Comparison of ENCODE assay signal across 10 mouse cellular contexts in genomic region chr11:116603339-116603738, GRCm38 (mm10). TPM values are rescaled to one million over a fixed set of nuclear protein-coding genes. Genes with fewer than 3 reads are reported as not detected.
A peak's percentile ranks its signal among the peaks of the same experiment; 100 is the strongest.
DNase-seq lines count a peak whose midpoint lies in the region; TF ChIP-seq lines count a peak whose summit lies in the region.
"Had no signal": no experiment of that assay in that cellular context is flagged by ENCODE, and none has a peak within 500 bp of the region (broad histone marks: within the 10 kb centered on the region; RNA-seq: fewer than 3 reads in every experiment).

No protein-coding gene starts in this region.

- no peaks in the 10 kb centered on the region for H3K4me1 ChIP-seq in cortical plate, adult 2 months (ENCODE audit: control insufficient read depth, insufficient read depth, low read length)
- H3K4me1 ChIP-seq in midbrain, embryonic 10.5 days, result no peaks in the 10 kb centered on the region
- H3K4me1 ChIP-seq: heart, embryonic 15.5 days had no signal

- no peaks in the 10 kb centered on the region for H3K27me3 ChIP-seq in midbrain, embryonic 10.5 days (ENCODE audit: low read depth, poor library complexity, severe bottlenecking)
- H3K27me3 ChIP-seq: heart, embryonic 15.5 days; liver, embryonic 15.5 days had no signal

- TF ChIP-seq CTCF in layer of hippocampus, adult 2 months (conservative IDR thresholded peaks at IDR 0.05), result peak; percentile 65
- 0 out of 2 replicates have a peak, but pooled peaks have one; percentile 19 for TF ChIP-seq CTCF in cortical plate, adult 2 months (IDR thresholded peaks at IDR 0.05; ENCODE audit: extremely low read depth, insufficient read depth, low read length)

- WGBS in midbrain, embryonic 10.5 days, result 89% methylated on average over 10 of the region's 10 CpGs

- DNase-seq in adrenal gland, postnatal 10 days, result peak; percentile 54
- no peak for DNase-seq in adrenal gland, adult 8-10 months
- DNase-seq in layer of hippocampus, adult 2 months (ENCODE audit: low spot score in 2 of 2), result no peak
- DNase-seq in layer of hippocampus, postnatal 36 days, result no peak
- peak; percentile 54 for DNase-seq in naive thymus-derived CD4-positive, alpha-beta T cell, adult 2 months (ENCODE audit: low read depth)
- no peak for DNase-seq in midbrain, embryonic 10.5 days (ENCODE audit: low spot score)
- no peak for DNase-seq in frontal cortex, postnatal 10 days (ENCODE audit: low spot score in 2 of 2)

- H3K36me3 ChIP-seq in midbrain, embryonic 10.5 days, result no peaks in the 10 kb centered on the region

- no peaks in the 10 kb centered on the region for H3K9me3 ChIP-seq in midbrain, embryonic 10.5 days (replicated peaks)
- H3K9me3 ChIP-seq: heart, embryonic 15.5 days; liver, embryonic 15.5 days had no signal

- H3K4me3 ChIP-seq in layer of hippocampus, adult 2 months, result no peak overlapping the region
- no peak overlapping the region for H3K4me3 ChIP-seq in cortical plate, adult 2 months (ENCODE audit: insufficient read depth, low read length)
- H3K4me3 ChIP-seq in midbrain, embryonic 10.5 days, result no peak overlapping the region
- H3K4me3 ChIP-seq: heart, embryonic 15.5 days; liver, embryonic 15.5 days had no signal

- no peak for TF ChIP-seq POLR2A in cortical plate, adult 2 months (IDR thresholded peaks at IDR 0.05; ENCODE audit: extremely low read depth, insufficient read depth, low read length)

- H3K27ac ChIP-seq in layer of hippocampus, adult 2 months, result no peak overlapping the region
- H3K27ac ChIP-seq in cortical plate, adult 2 months (ENCODE audit: insufficient read depth, low read length), result no peak overlapping the region
- no peak overlapping the region for H3K27ac ChIP-seq in midbrain, embryonic 10.5 days (replicated peaks)
- H3K27ac ChIP-seq: heart, embryonic 15.5 days; liver, embryonic 15.5 days had no signal

RNA-seq across cellular contexts. Expression of gene Aanat, which starts 17.1 kb away (rescaled TPM):
- total RNA-seq in adrenal gland, postnatal 10 days (2021), result not detected
- total RNA-seq in adrenal gland, adult 8-10 months (2022), result not detected
- 1 to 10 TPM in 1 of 2 experiments, under 1 TPM in 1; 0.27 to 1.2 TPM for total RNA-seq in layer of hippocampus, adult 2 months (2021)
- under 1 TPM; 0.33 to 0.77 TPM for total RNA-seq in layer of hippocampus, postnatal 36 days (2021)
- polyA plus RNA-seq in cortical plate, adult 2 months (2012; rRNA removed), result 1.5 and 2.3 TPM in 2 replicates
- not detected in 2 replicates for polyA plus RNA-seq in midbrain, embryonic 10.5 days (2016; fragmentation: Nextera tagmentation; extraction: Ambion mirVana)
- polyA plus RNA-seq: heart, embryonic 15.5 days; liver, embryonic 15.5 days had no signal

RNA-seq across cellular contexts. Expression of gene Ube2o, which starts 22.1 kb away (rescaled TPM):
- 10 to 100 TPM; 20.8 to 29.8 TPM for total RNA-seq in adrenal gland, postnatal 10 days (2021)
- total RNA-seq in adrenal gland, adult 8-10 months (2022), result 10 to 100 TPM; 26.5 to 38.4 (median 33.9) TPM
- total RNA-seq in layer of hippocampus, adult 2 months (2021), result 100 to 1,000 TPM in 1 of 2 experiments, 10 to 100 TPM in 1; 93.7 to 101 TPM
- 10 to 100 TPM; 91.3 to 98.8 TPM for total RNA-seq in layer of hippocampus, postnatal 36 days (2021)
- polyA plus RNA-seq in cortical plate, adult 2 months (2012; rRNA removed), result 88.6 and 90.1 TPM in 2 replicates
- polyA plus RNA-seq in midbrain, embryonic 10.5 days (2016; fragmentation: Nextera tagmentation; extraction: Ambion mirVana), result 8.3 and 8.7 TPM in 2 replicates

RNA-seq across cellular contexts. Expression of gene Rhbdf2, which starts 23.5 kb away (rescaled TPM):
- 10 to 100 TPM; 11.1 to 14.4 TPM for total RNA-seq in adrenal gland, postnatal 10 days (2021)
- total RNA-seq in adrenal gland, adult 8-10 months (2022), result 10 to 100 TPM; 13.3 to 20.5 (median 15.0) TPM
- total RNA-seq in layer of hippocampus, adult 2 months (2021), result 1 to 10 TPM; 1.4 to 1.6 TPM
- 1 to 10 TPM in 1 of 2 experiments, under 1 TPM in 1; 0.90 to 1.4 TPM for total RNA-seq in layer of hippocampus, postnatal 36 days (2021)
- polyA plus RNA-seq in cortical plate, adult 2 months (2012; rRNA removed), result 1.8 and 2.1 TPM in 2 replicates
- polyA plus RNA-seq in midbrain, embryonic 10.5 days (2016; fragmentation: Nextera tagmentation; extraction: Ambion mirVana), result 2.5 and 3.3 TPM in 2 replicates

RNA-seq across cellular contexts. Expression of gene Prcd, which starts 50.0 kb away (rescaled TPM):
- total RNA-seq in adrenal gland, postnatal 10 days (2021), result 1 to 10 TPM; 4.1 to 6.0 TPM
- total RNA-seq in adrenal gland, adult 8-10 months (2022), result 10 to 100 TPM; 16.6 to 27.2 (median 22.8) TPM
- 1 to 10 TPM; 5.6 to 5.7 TPM for total RNA-seq in layer of hippocampus, adult 2 months (2021)
- total RNA-seq in layer of hippocampus, postnatal 36 days (2021), result 1 to 10 TPM; 5.0 to 5.2 TPM
- 8.2 and 8.4 TPM in 2 replicates for polyA plus RNA-seq in cortical plate, adult 2 months (2012; rRNA removed)
- polyA plus RNA-seq in midbrain, embryonic 10.5 days (2016; fragmentation: Nextera tagmentation; extraction: Ambion mirVana), result 0.65 and 0.77 TPM in 2 replicates

RNA-seq across cellular contexts. Expression of gene Cygb, which starts 50.8 kb away (rescaled TPM):
- total RNA-seq in adrenal gland, postnatal 10 days (2021), result 10 to 100 TPM; 40.8 to 44.7 TPM
- 10 to 100 TPM; 33.4 to 64.8 (median 48.2) TPM for total RNA-seq in adrenal gland, adult 8-10 months (2022)
- 10 to 100 TPM; 71.9 to 73.5 TPM for total RNA-seq in layer of hippocampus, adult 2 months (2021)
- total RNA-seq in layer of hippocampus, postnatal 36 days (2021), result 10 to 100 TPM; 72.2 to 74.8 TPM
- 49.6 and 49.8 TPM in 2 replicates for polyA plus RNA-seq in cortical plate, adult 2 months (2012; rRNA removed)
- polyA plus RNA-seq in midbrain, embryonic 10.5 days (2016; fragmentation: Nextera tagmentation; extraction: Ambion mirVana), result 2.5 and 2.8 TPM in 2 replicates

Comparison
In these comparisons a context has a peak if more than half of its experiments do, and no peak if none do; other contexts are left out.
1. DNase-seq: peak in adrenal gland, postnatal 10 days (single experiment) and naive thymus-derived CD4-positive, alpha-beta T cell, adult 2 months (single experiment); none in adrenal gland, adult 8-10 months (single experiment), layer of hippocampus, adult 2 months (0 of 2), layer of hippocampus, postnatal 36 days (0 of 2), midbrain, embryonic 10.5 days (single experiment) and frontal cortex, postnatal 10 days (0 of 2).
2. RNA of gene Rhbdf2, which starts 23.5 kb away (total RNA-seq): 13.3 to 20.5 TPM in adrenal gland, adult 8-10 months and 11.1 to 14.4 TPM in adrenal gland, postnatal 10 days; 1.4 to 1.6 TPM in layer of hippocampus, adult 2 months and 0.90 to 1.4 TPM in layer of hippocampus, postnatal 36 days; every median in the first group is over 4 times any median in the second.